Mouse (Mus musculus) ES-Bruce4 (cell line): Measurements from ENCODE around the gene Nr6a1.

Experiments
- CTCF ChIP-seq: IDR thresholded peaks from one replicate; pipeline ENCODE4 v1.8.1; 2011; ENCODE audit warnings: low read depth, low read length
- POLR2A ChIP-seq: IDR thresholded peaks from one replicate; pipeline ENCODE4 v1.8.1; 2011; ENCODE audit warnings: low read length; ENCODE audit not compliant: insufficient read depth

DNA sequence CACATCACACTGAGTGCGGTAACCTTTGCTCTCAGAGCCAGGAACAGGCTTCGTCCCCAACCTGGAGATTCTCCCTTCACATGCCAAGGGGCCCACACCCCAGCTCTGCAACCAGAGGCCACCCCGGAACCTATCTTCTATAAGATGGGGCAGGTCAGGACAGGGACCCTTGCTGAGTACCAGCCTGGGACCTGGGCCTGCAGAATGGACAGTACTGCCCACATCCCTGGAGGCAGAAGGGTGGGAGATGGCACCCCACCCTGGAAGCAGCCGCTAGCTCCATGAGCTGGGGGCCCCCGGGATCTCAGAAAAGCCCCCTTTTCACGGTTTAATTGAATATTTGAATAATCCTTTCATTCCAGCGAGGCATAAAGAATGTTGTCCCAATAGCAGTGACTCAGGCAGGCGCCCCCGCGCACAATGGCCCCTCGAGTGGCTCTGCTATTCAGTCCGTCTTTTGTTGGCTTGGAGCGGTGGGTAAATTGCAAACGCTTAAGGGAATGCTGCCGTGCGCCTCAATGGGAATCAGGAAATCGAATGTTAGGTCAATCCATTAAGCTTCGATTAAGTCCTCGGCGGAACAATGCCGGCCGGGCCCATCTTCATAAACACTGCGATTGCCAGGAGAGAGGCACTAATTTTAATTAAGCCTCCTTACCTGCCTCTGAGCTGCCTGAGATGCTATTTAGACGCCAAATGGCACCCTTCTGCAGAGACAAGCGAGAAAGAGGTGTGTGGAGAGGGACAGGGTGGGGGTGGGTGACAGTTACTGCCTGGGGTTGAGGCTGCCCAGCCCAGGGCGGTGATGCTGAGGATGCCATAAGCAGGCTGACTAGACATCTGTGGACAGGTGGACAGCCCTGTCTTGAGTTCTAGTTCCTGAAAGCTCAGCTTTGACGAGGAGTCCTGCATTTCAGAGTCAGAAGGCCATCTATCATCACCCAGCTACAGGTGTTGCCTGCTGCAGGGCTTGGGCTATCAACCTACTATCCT, 230.1 kb downstream of the Nr6a1 start:
- TF ChIP-seq CTCF (no peak), POLR2A (no peak)
